Mouse (Mus musculus) testis, adult 2 months (tissue): Measurements from ENCODE around the gene Gm28845. TPM values are rescaled to one million over a fixed set of nuclear protein-coding genes. Genes with fewer than 3 reads are reported as not detected.

Experiments used
- H3K27ac ChIP-seq: fragments of 200-500 bp; 2 replicates; pipeline ENCODE4 v1.5.1; 2012; ENCODE audit warnings: low read depth, low read length; ENCODE audit not compliant: control insufficient read depth, insufficient read depth
- H3K27me3 ChIP-seq: fragments of 200-500 bp; 2 replicates; pipeline ENCODE4 v1.6.1; 2012; ENCODE audit warnings: mild to moderate bottlenecking, low read length, moderate library complexity; ENCODE audit not compliant: control insufficient read depth, insufficient read depth
- H3K36me3 ChIP-seq: fragments of 200-500 bp; 2 replicates; pipeline ENCODE4 v1.6.1; 2012; ENCODE audit warnings: mild to moderate bottlenecking, low read length; ENCODE audit not compliant: control insufficient read depth, insufficient read depth
- H3K4me1 ChIP-seq: fragments of 200-500 bp; 2 replicates; pipeline ENCODE4 v1.6.1; 2012; ENCODE audit warnings: low read length; ENCODE audit not compliant: control insufficient read depth, insufficient read depth
- H3K4me3 ChIP-seq: fragments of 200-500 bp; 2 replicates; pipeline ENCODE4 v1.5.1; 2012; ENCODE audit warnings: low read depth, mild to moderate bottlenecking, low read length, moderate library complexity, mixed read lengths; ENCODE audit not compliant: control insufficient read depth
- CTCF ChIP-seq: fragments of 200-500 bp; IDR thresholded peaks from 2 replicates; pipeline ENCODE4 v1.5.1; 2012; ENCODE audit warnings: low read depth, mild to moderate bottlenecking, inconsistent platforms, low read length, moderate library complexity; ENCODE audit not compliant: control insufficient read depth, insufficient read depth, insufficient replicate concordance
- POLR2A ChIP-seq: fragments of 200-500 bp; IDR thresholded peaks from 2 replicates; pipeline ENCODE4 v1.6.1; 2012; ENCODE audit warnings: low read depth, mild to moderate bottlenecking, inconsistent platforms, low read length, moderate library complexity; ENCODE audit not compliant: control insufficient read depth
- polyA plus RNA-seq: library from polyadenylated mRNA; depleted of rRNA; stranded (reverse); fragments of >200 nt; gene quantifications from 2 replicates; pipeline ENCODE4 v1.2.3, GENCODE M21; 2012

Gm28845 gene
- polyA plus RNA-seq, 1 experiment, result not detected

- H3K27me3 ChIP-seq, result no peaks in the 10 kb centered on the region
- H3K27ac ChIP-seq, result no peak overlapping the region
- H3K4me3 ChIP-seq, result no peak overlapping the region
- TF ChIP-seq POLR2A (no peak), CTCF (no peak)
- peaks cover 3% of the 10 kb centered on the region; the same call in 1 of the 2 replicates for H3K4me1 ChIP-seq
- H3K36me3 ChIP-seq, result no peaks in the 10 kb centered on the region
Measured at GRCm38 (mm10) chr1:65113536-65114172, 5.7 kb downstream of the Gm28845 start.

- Histone ChIP-seq H3K4me3 (peak overlapping the region; percentile 31), H3K4me1 (peaks cover 3% of the 10 kb centered on the region; the same call in 1 of the 2 replicates), H3K27ac (peak overlapping the region; percentile 36; the same call in 1 of the 2 replicates), H3K27me3 (no peaks in the 10 kb centered on the region), H3K36me3 (no peaks in the 10 kb centered on the region)
- TF ChIP-seq POLR2A (0 out of 2 replicates have a peak, but pooled peaks have one; percentile 15), CTCF (no peak)
Measured at GRCm38 (mm10) chr1:65112807-65113196, 6.6 kb downstream of the Gm28845 start.

GRCm38 (mm10) chr1:65112031-65112806 is 7.1 kb downstream of the Gm28845 start:
- Histone ChIP-seq H3K36me3 (no peaks in the 10 kb centered on the region), H3K4me1 (peaks cover 3% of the 10 kb centered on the region; the same call in 1 of the 2 replicates), H3K27ac (peak overlapping the region; percentile 36; the same call in 1 of the 2 replicates), H3K27me3 (no peaks in the 10 kb centered on the region), H3K4me3 (no peak overlapping the region; the same call in 1 of the 2 replicates)
- TF ChIP-seq CTCF (peak; percentile 75), POLR2A (no peak)

GRCm38 (mm10) chr1:65109756-65110435 is 9.5 kb downstream of the Gm28845 start:
- Histone ChIP-seq H3K36me3 (no peaks in the 10 kb centered on the region), H3K4me1 (peaks cover 3% of the 10 kb centered on the region; the same call in 1 of the 2 replicates), H3K4me3 (peak overlapping the region; percentile 3; the same call in 1 of the 2 replicates), H3K27ac (no peak overlapping the region), H3K27me3 (no peaks in the 10 kb centered on the region)
- TF ChIP-seq CTCF (no peak), POLR2A (no peak)

- H3K4me1 ChIP-seq, result peaks cover 5% of the 10 kb centered on the region; the same call in 1 of the 2 replicates
- H3K4me3 ChIP-seq, result no peak overlapping the region
- TF ChIP-seq POLR2A (no peak), CTCF (no peak)
- H3K36me3 ChIP-seq, result no peaks in the 10 kb centered on the region
- no peaks in the 10 kb centered on the region for H3K27me3 ChIP-seq
- no peak overlapping the region for H3K27ac ChIP-seq
Measured at GRCm38 (mm10) chr1:65109196-65109595, 10.2 kb downstream of the Gm28845 start.

GRCm38 (mm10) chr1:65107654-65108279 is 11.6 kb downstream of the Gm28845 start:
- Histone ChIP-seq H3K36me3 (no peaks in the 10 kb centered on the region), H3K4me1 (peaks cover 12% of the 10 kb centered on the region), H3K27ac (no peak overlapping the region), H3K4me3 (no peak overlapping the region), H3K27me3 (no peaks in the 10 kb centered on the region)
- TF ChIP-seq CTCF, result no peak
- TF ChIP-seq POLR2A, result no peak

- no peaks in the 10 kb centered on the region for H3K27me3 ChIP-seq
- no peaks in the 10 kb centered on the region for H3K36me3 ChIP-seq
- TF ChIP-seq CTCF (no peak), POLR2A (no peak)
- no peak within 1 kb of the TSS for H3K4me3 ChIP-seq
- no peak within 1 kb of the TSS for H3K27ac ChIP-seq
- peaks cover 11% of the 10 kb centered on the region for H3K4me1 ChIP-seq
Measured at GRCm38 (mm10) chr1:65103273-65103672, 16.1 kb downstream of the Gm28845 start, which contains the start of gene Cryga. Cryga (minus strand) TSS chr1:65103373.
